Mouse (Mus musculus) cerebellum, postnatal 4 days (tissue): Measurements from ENCODE around the gene Rln1.

Experiments
- DNase-seq, 2 experiments: peaks; one replicate each; pipeline ENCODE4 v3.0.0; 2022; ENCODE audit warnings: low spot score in 2 of 2, mixed read lengths in 1 of 2

The Rln1 gene

DNA sequence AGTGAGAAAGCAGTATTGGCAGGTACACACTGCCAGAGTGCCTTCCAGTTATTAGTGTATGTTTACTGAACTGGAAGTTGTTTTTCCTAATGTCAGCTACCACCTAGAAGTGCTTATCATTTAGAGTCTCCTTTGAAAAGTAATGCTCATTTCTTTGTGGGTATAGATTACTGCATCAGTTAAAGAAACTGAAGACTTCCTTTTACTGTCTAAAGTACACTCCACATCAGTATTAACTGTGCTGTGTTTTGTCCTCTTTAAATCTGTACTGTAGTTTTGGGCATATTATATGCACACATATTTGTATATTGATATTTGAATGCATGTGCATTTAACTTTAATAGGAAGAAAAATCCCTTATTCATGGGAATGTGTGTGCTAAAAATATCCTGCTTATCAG, 38.3 kb downstream of the Rln1 start:
- DNase-seq = no peak

DNA sequence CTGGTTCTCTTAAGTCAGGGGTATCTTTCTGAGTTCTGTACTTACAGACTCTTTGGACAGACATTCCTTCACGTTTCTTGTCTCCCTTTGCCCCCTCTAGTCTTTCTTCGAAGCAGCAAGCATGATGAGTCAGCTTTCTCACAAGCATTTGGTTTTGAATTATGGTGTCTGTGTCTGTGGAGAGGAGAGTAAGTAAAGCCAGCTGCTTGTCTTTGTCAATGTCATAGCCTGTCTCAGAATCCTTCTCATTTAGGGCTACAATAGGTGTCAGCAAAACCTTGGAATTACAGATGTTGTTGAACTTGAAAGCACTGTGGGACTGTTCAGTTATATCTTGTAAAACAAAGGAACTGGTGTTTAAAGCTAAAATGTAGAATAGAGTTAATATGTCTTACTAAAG, 39.7 kb downstream of the Rln1 start:
- DNase-seq = no peak

DNA sequence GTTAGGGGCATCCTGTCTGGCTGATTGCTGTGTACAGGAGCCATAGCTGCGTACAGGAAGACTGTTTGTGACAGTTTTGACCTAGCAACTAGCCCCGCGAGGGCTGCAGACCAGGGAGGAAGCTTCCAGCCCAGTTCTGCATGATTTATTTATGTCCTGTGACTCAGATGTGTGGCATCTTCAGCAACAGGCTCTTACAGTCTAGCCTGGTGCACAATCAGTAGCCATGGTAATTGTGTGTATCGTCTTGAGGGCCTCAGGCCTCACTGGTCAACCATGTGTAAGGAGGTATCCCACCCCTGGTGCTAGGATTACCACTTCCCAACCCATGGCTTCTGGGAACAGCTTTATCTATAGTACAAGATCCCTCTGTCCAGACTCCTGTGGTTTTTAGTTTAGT, 41.9 kb downstream of the Rln1 start:
- DNase-seq = no peak

DNA sequence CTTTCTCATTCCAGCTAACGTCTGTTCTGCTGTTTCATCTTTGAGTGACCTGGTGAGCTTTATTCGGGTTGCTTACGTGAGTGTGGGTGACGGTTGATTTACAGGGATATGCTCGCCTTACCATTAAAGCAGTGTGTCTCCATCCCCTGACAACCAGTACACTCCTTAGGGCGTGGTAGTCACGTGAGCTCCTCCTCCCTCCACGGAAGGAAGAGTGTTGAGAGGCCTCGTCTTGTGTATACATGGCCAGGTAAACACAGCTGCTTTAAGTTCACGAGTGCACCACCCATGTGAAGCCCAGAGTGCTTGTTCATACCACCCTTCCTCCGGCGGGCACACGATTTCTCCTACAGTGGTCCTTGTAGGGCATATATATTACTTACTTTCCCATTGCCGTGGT, 42.9 kb downstream of the Rln1 start:
- DNase-seq = no peak

DNA sequence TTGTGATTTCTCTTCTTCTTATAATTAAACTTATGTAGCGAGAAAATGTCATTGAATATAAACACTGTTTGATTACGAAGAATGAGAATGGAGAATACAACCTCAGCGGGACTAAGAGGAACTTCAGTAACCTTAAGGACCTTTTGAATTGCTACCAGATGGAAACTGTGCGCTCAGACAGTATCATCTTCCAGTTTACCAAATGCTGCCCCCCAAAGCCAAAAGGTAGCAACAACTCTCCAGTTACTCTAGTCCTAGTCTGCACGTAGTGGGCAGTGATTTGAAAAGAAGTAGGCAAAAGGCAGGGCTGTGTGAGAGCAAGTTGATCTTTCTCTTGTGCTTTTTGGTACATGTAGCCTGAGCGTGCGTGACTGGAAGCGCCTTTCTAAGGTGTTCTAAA, 46.6 kb downstream of the Rln1 start:
- DNase-seq = no peak

DNA sequence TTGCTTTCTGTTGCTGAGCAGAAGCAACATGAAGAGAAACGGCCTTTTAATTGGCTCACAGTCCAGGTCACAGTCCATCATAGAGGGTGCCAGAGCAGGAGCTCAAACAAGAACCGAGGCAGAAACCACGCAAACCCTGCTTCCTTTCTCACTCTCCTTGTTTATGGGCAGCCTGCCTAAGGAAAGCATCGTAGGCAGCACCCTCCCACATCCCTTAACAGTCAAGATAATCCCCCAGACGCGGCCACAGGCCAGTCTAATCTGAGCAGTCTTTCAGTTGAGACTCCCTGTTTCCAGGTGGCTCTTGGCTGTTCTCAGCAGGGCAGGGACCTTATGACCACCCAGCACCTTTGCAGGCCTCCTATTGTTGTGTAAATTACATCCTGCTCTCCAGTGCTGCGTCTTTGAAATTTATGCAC, 49.0 kb downstream of the Rln1 start:
- DNase-seq = no peak
